Mouse (Mus musculus) embryonic fibroblast, embryonic 13.5 days (primary cell): ENCODE measurements around the gene Rmnd1.

Experiments used
- CTCF ChIP-seq: IDR thresholded peaks from 2 replicates; pipeline ENCODE4 v1.5.1; 2011; ENCODE audit warnings: mild to moderate bottlenecking, control low read depth, low read length, moderate library complexity, borderline replicate concordance; ENCODE audit not compliant: insufficient read depth
- POLR2A ChIP-seq: IDR thresholded peaks from 2 replicates; pipeline ENCODE4 v1.6.1; 2011; ENCODE audit warnings: low read depth, mild to moderate bottlenecking, control low read depth, low read length, moderate library complexity

- TF ChIP-seq CTCF, result no peak
- no peak for TF ChIP-seq POLR2A
Measured at GRCm38 (mm10) chr10:4384244-4384643, 47.9 kb downstream of the Rmnd1 start.
